Mouse (Mus musculus): ENCODE measurements at regions not wholly inside any gene's neighbourhood (a gene's known extent, or its start where the extent isn't known, plus 50 kb on each side); places are given as distances from the start of the nearest gene placed in this dataset.
A peak's percentile ranks its signal among the peaks of the same experiment; 100 is the strongest.

GRCm38 (mm10) chr10:57434990-57435389 lies 51.2 kb upstream of the Hsf2 start:
- peak; percentile 76 for DNase-seq

Data from heart, adult 11 months (tissue).